Mouse (Mus musculus) adrenal gland, postnatal 10 days (tissue): ENCODE data around the gene Srrm2. TPM values are rescaled to one million over a fixed set of nuclear protein-coding genes. Genes with fewer than 3 reads are reported as not detected.

Experiments used
- DNase-seq: peaks from one replicate; pipeline ENCODE4 v3.0.0; 2021; ENCODE audit warnings: mixed read lengths
- microRNA-seq: library from miRNA; unstranded; fragments of <30 nt; microRNA quantifications from one replicate; pipeline ENCODE4 v1.2.0, GENCODE M21; 2021
- total RNA-seq, 2 experiments: library from RNA; stranded (reverse); gene quantifications; 2 replicates each; pipeline ENCODE4 v1.2.3; 2021

The Srrm2 gene
- total RNA-seq, 2 experiments from 2014 or later: 365 to 601 TPM

GRCm38 (mm10) chr17:23857193-23857592 is 66.9 kb downstream of the Srrm2 start:
- no peak for DNase-seq

- DNase-seq: no peak
Measured at GRCm38 (mm10) chr17:23857913-23858312, 67.6 kb downstream of the Srrm2 start.

- DNase-seq: peak; percentile 68
Measured at GRCm38 (mm10) chr17:23862926-23863325, 72.6 kb downstream of the Srrm2 start.

- no peak for DNase-seq
Measured at GRCm38 (mm10) chr17:23867756-23868155, 77.4 kb downstream of the Srrm2 start, which contains the start of gene Prss21. Gene Prss21 (plus strand): TSS chr17:23868056.

- peak; percentile 57 for DNase-seq
Measured at GRCm38 (mm10) chr17:23868513-23868912, 78.2 kb downstream of the Srrm2 start.

Small RNA genes within 50 kb of the gene (microRNA-seq; reads per million reads assigned to microRNA genes)
- gene Mir5125: 4.2 reads per million

Other genes with a start within 250 kb of the Srrm2 start
- gene Zfp213, start 226.3 kb upstream of the Srrm2 start, total RNA-seq: 1 to 10 TPM; 7.9 to 8.0 TPM
- gene Zfp13, start 191.0 kb upstream of the Srrm2 start, total RNA-seq: 10 to 100 TPM; 10.6 to 12.5 TPM
- gene Zscan10, start 189.7 kb upstream of the Srrm2 start, total RNA-seq: not detected
- gene Mmp25, start 145.3 kb upstream of the Srrm2 start, total RNA-seq: under 1 TPM; 0.54 to 1.00 TPM
- not detected for gene Bicdl2, start 130.0 kb upstream of the Srrm2 start, total RNA-seq
- 100 to 1,000 TPM; 136 to 169 TPM for gene Hcfc1r1, start 116.9 kb upstream of the Srrm2 start, total RNA-seq
- 10 to 100 TPM; 25.6 to 28.0 TPM for gene Thoc6, start 116.7 kb upstream of the Srrm2 start, total RNA-seq
- 10 to 100 TPM; 40.4 to 80.3 TPM for gene Tnfrsf12a, start 113.1 kb upstream of the Srrm2 start, total RNA-seq
- under 1 TPM in 1 of 2 experiments, not detected in 1; 0.75 TPM for gene Cldn6, start 111.3 kb upstream of the Srrm2 start, total RNA-seq
- gene Cldn9, start 106.5 kb upstream of the Srrm2 start, total RNA-seq: not detected
- gene 1520401A03Rik, start 67.7 kb upstream of the Srrm2 start, total RNA-seq: 1 to 10 TPM in 1 of 2 experiments, under 1 TPM in 1; 0.67 to 1.1 TPM
- 10 to 100 TPM in 1 of 2 experiments, 1 to 10 TPM in 1; 9.1 to 12.8 TPM for gene Pkmyt1, start 64.2 kb upstream of the Srrm2 start, total RNA-seq
- gene Paqr4, start 49.7 kb upstream of the Srrm2 start, total RNA-seq: 10 to 100 TPM; 12.6 to 14.9 TPM
- gene Kremen2, start 44.7 kb upstream of the Srrm2 start, total RNA-seq: not detected
- gene Flywch1, start 18.9 kb upstream of the Srrm2 start, total RNA-seq: 10 to 100 TPM; 43.9 to 49.0 TPM
- gene Flywch2, start 4.5 kb upstream of the Srrm2 start, total RNA-seq: 1 to 10 TPM; 8.0 to 9.5 TPM
- gene Elob, start 38.6 kb downstream of the Srrm2 start, total RNA-seq: 100 to 1,000 TPM; 333 to 378 TPM
- not detected for gene Prss33, start 45.5 kb downstream of the Srrm2 start, total RNA-seq
- gene Prss32, start 53.3 kb downstream of the Srrm2 start, total RNA-seq: not detected
- gene Prss41, start 53.6 kb downstream of the Srrm2 start, total RNA-seq: under 1 TPM; 0.21 to 0.58 TPM
- not detected for gene Prss21, start 77.5 kb downstream of the Srrm2 start, total RNA-seq
- gene Dcpp1, start 90.3 kb downstream of the Srrm2 start, total RNA-seq: not detected
- not detected for gene Dcpp2, start 90.3 kb downstream of the Srrm2 start, total RNA-seq
- gene Dcpp3, start 126.9 kb downstream of the Srrm2 start, total RNA-seq: not detected
- gene Sbp, start 151.1 kb downstream of the Srrm2 start, total RNA-seq: not detected
- gene Sbpl, start 164.7 kb downstream of the Srrm2 start, total RNA-seq: not detected
- under 1 TPM in 1 of 2 experiments, not detected in 1; 0.24 TPM for gene Prss30, start 190.0 kb downstream of the Srrm2 start, total RNA-seq
- gene Prss22, start 207.6 kb downstream of the Srrm2 start, total RNA-seq: not detected
- under 1 TPM; 0.70 to 0.99 TPM for gene Prss27, start 247.6 kb downstream of the Srrm2 start, total RNA-seq